Mouse (Mus musculus): ENCODE measurements around the gene Rmnd5b. TPM values are rescaled to one million over a fixed set of nuclear protein-coding genes. Genes with fewer than 3 reads are reported as not detected.
"Not testable (repeated sequence)": the region's sequence is repeated elsewhere in the genome, so short reads cannot be mapped to it uniquely, and the experiment has no call there.

The Rmnd5b gene
- polyA plus RNA-seq, 1 experiment from 2014 or later, result 74.8 TPM

GRCm38 (mm10) chr11:51633200-51633599 lies 2.5 kb downstream of the Rmnd5b start:
- 94% methylated on average over 7 of the region's 7 CpGs for WGBS
- ATAC-seq (ENCODE audit: low FRiP score); H3K27me3 ChIP-seq; H3K9me3 ChIP-seq; H3K4me3 ChIP-seq; H3K9ac ChIP-seq; H3K27ac ChIP-seq; H3K4me2 ChIP-seq: not testable (repeated sequence)
- Histone ChIP-seq H3K4me1 (replicated peaks) (peaks cover 39% of the 10 kb centered on the region), H3K36me3 (peaks cover 13% of the 10 kb centered on the region)

GRCm38 (mm10) chr11:51632130-51632753 lies 3.5 kb downstream of the Rmnd5b start:
- Histone ChIP-seq H3K9me3 (no peaks in the 10 kb centered on the region), H3K36me3 (peaks cover 22% of the 10 kb centered on the region), H3K27ac (no peak overlapping the region), H3K27me3 (no peaks in the 10 kb centered on the region), H3K4me3 (no peak overlapping the region), H3K4me2 (no peak overlapping the region), H3K9ac (no peak overlapping the region), H3K4me1 (replicated peaks) (peaks cover 36% of the 10 kb centered on the region)
- ATAC-seq (ENCODE audit: low FRiP score), result no peak
- 86% methylated on average over 6 of the region's 6 CpGs for WGBS

- peaks cover 22% of the 10 kb centered on the region for H3K4me1 ChIP-seq (replicated peaks)
- H3K4me2 ChIP-seq, result no peak overlapping the region
- WGBS, result 88% methylated on average over 15 of the region's 15 CpGs
- H3K27me3 ChIP-seq, result no peaks in the 10 kb centered on the region
- H3K9ac ChIP-seq, result no peak overlapping the region
- no peaks in the 10 kb centered on the region for H3K9me3 ChIP-seq
- H3K36me3 ChIP-seq, result peaks cover 46% of the 10 kb centered on the region
- no peak for ATAC-seq (ENCODE audit: low FRiP score)
- no peak overlapping the region for H3K4me3 ChIP-seq
- no peak overlapping the region for H3K27ac ChIP-seq
These were observed 5.9 kb downstream of the Rmnd5b start for GRCm38 (mm10) chr11:51629651-51630314.

GRCm38 (mm10) chr11:51627907-51628306 lies 7.8 kb downstream of the Rmnd5b start:
- 91% methylated on average over 8 of the region's 8 CpGs for WGBS
- H3K36me3 ChIP-seq, result peaks cover 64% of the 10 kb centered on the region
- no peak overlapping the region for H3K9ac ChIP-seq

GRCm38 (mm10) chr11:51627425-51627824 lies 8.3 kb downstream of the Rmnd5b start:
- 96% methylated on average over 9 of the region's 9 CpGs for WGBS
- no peak overlapping the region for H3K4me2 ChIP-seq
- H3K27me3 ChIP-seq, result no peaks in the 10 kb centered on the region
- no peak overlapping the region for H3K9ac ChIP-seq
- no peak for ATAC-seq (ENCODE audit: low FRiP score)
- H3K4me1 ChIP-seq (replicated peaks), result peaks cover 9% of the 10 kb centered on the region
- no peak overlapping the region for H3K4me3 ChIP-seq
- no peak overlapping the region for H3K27ac ChIP-seq
- no peaks in the 10 kb centered on the region for H3K9me3 ChIP-seq
- H3K36me3 ChIP-seq, result peaks cover 69% of the 10 kb centered on the region

More at GRCm38 (mm10) chr11:51627907-51628306, 7.8 kb downstream of the Rmnd5b start:
- H3K4me1 ChIP-seq (replicated peaks), result peaks cover 9% of the 10 kb centered on the region
- no peak for ATAC-seq (ENCODE audit: low FRiP score)
- H3K27ac ChIP-seq, result no peak overlapping the region
- H3K4me2 ChIP-seq, result no peak overlapping the region
- H3K27me3 ChIP-seq, result no peaks in the 10 kb centered on the region
- H3K9me3 ChIP-seq, result no peaks in the 10 kb centered on the region
- no peak overlapping the region for H3K4me3 ChIP-seq

GRCm38 (mm10) chr11:51625187-51625820 lies 10.4 kb downstream of the Rmnd5b start:
- H3K4me2 ChIP-seq, result no peak overlapping the region
- no peak overlapping the region for H3K27ac ChIP-seq
- H3K4me1 ChIP-seq (replicated peaks), result peaks cover 17% of the 10 kb centered on the region
- H3K27me3 ChIP-seq, result no peaks in the 10 kb centered on the region
- WGBS, result 89% methylated on average over 5 of the region's 5 CpGs
- no peak for ATAC-seq (ENCODE audit: low FRiP score)
- no peak overlapping the region for H3K9ac ChIP-seq
- peaks cover 80% of the 10 kb centered on the region for H3K36me3 ChIP-seq
- no peak overlapping the region for H3K4me3 ChIP-seq
- H3K9me3 ChIP-seq, result no peaks in the 10 kb centered on the region

- H3K9me3 ChIP-seq, result no peaks in the 10 kb centered on the region
- H3K4me1 ChIP-seq (replicated peaks), result peaks cover 24% of the 10 kb centered on the region
- no peak overlapping the region for H3K4me3 ChIP-seq
- H3K36me3 ChIP-seq, result peaks cover 66% of the 10 kb centered on the region
- H3K4me2 ChIP-seq, result no peak overlapping the region
- 95% methylated on average over 7 of the region's 7 CpGs for WGBS
- no peak overlapping the region for H3K27ac ChIP-seq
- no peaks in the 10 kb centered on the region for H3K27me3 ChIP-seq
- no peak for ATAC-seq (ENCODE audit: low FRiP score)
- H3K9ac ChIP-seq, result no peak overlapping the region
These were observed 12.7 kb downstream of the Rmnd5b start for GRCm38 (mm10) chr11:51622971-51623491.

- Histone ChIP-seq H3K36me3 (peaks cover 53% of the 10 kb centered on the region), H3K9me3 (no peaks in the 10 kb centered on the region), H3K27ac (no peak overlapping the region), H3K4me1 (replicated peaks) (peaks cover 24% of the 10 kb centered on the region), H3K4me2 (no peak overlapping the region), H3K4me3 (no peak overlapping the region), H3K27me3 (no peaks in the 10 kb centered on the region), H3K9ac (no peak overlapping the region)
- no peak for ATAC-seq (ENCODE audit: low FRiP score)
- WGBS, result 97% methylated on average over 2 of the region's 2 CpGs
These were observed 13.9 kb downstream of the Rmnd5b start for GRCm38 (mm10) chr11:51621776-51622175.

GRCm38 (mm10) chr11:51620084-51620483 lies 15.6 kb downstream of the Rmnd5b start:
- H3K4me2 ChIP-seq, result peak overlapping the region; percentile 76
- no peak overlapping the region for H3K27ac ChIP-seq
- WGBS, result 2% methylated on average over 11 of the region's 11 CpGs
- H3K27me3 ChIP-seq, result no peaks in the 10 kb centered on the region
- no peak for ATAC-seq (ENCODE audit: low FRiP score)
- peak overlapping the region; percentile 81 for H3K4me3 ChIP-seq
- peak overlapping the region; percentile 79 for H3K9ac ChIP-seq
- H3K4me1 ChIP-seq (replicated peaks), result peaks cover 33% of the 10 kb centered on the region
- H3K36me3 ChIP-seq, result peaks cover 37% of the 10 kb centered on the region
- no peaks in the 10 kb centered on the region for H3K9me3 ChIP-seq

GRCm38 (mm10) chr11:51619409-51620060 lies 16.2 kb downstream of the Rmnd5b start, which contains the start of gene Nhp2:
Nhp2 (plus strand) TSS chr11:51619735.
- peak; percentile 93 for ATAC-seq (ENCODE audit: low FRiP score)
- Histone ChIP-seq H3K9ac (peak within 1 kb of the TSS; percentile 79), H3K9me3 (no peaks in the 10 kb centered on the region), H3K27ac (peak within 1 kb of the TSS; percentile 61; the same call in 1 of the 2 replicates), H3K4me2 (peak within 1 kb of the TSS; percentile 76), H3K36me3 (peaks cover 32% of the 10 kb centered on the region), H3K4me1 (replicated peaks) (peaks cover 37% of the 10 kb centered on the region), H3K27me3 (no peaks in the 10 kb centered on the region), H3K4me3 (peak within 1 kb of the TSS; percentile 81)
- WGBS, result under 1% methylated on average over 51 of the region's 51 CpGs

- Histone ChIP-seq H3K9ac (peak overlapping the region; percentile 46; the same call in 1 of the 2 replicates), H3K27me3 (no peaks in the 10 kb centered on the region), H3K27ac (peak overlapping the region; percentile 13; the same call in 1 of the 2 replicates), H3K4me1 (replicated peaks) (peaks cover 38% of the 10 kb centered on the region), H3K36me3 (peaks cover 26% of the 10 kb centered on the region), H3K4me2 (peak overlapping the region; percentile 76), H3K9me3 (no peaks in the 10 kb centered on the region), H3K4me3 (peak overlapping the region; percentile 81)
- peak; percentile 66 for ATAC-seq (ENCODE audit: low FRiP score)
- 59% methylated on average over 8 of the region's 8 CpGs for WGBS
These were observed 16.7 kb downstream of the Rmnd5b start for GRCm38 (mm10) chr11:51618894-51619408.

- Histone ChIP-seq H3K4me2 (no peak overlapping the region), H3K9me3 (no peaks in the 10 kb centered on the region), H3K36me3 (peaks cover 13% of the 10 kb centered on the region), H3K4me3 (no peak overlapping the region), H3K27me3 (no peaks in the 10 kb centered on the region), H3K9ac (no peak overlapping the region), H3K4me1 (replicated peaks) (peaks cover 38% of the 10 kb centered on the region), H3K27ac (no peak overlapping the region)
- no peak for ATAC-seq (ENCODE audit: low FRiP score)
- WGBS, result 3% methylated on average over 4 of the region's 4 CpGs
These were observed 18.0 kb downstream of the Rmnd5b start for GRCm38 (mm10) chr11:51617693-51618092.

Data from hindbrain, embryonic 13.5 days (tissue).